Mouse (Mus musculus): ENCODE measurements around the gene Coq9.
"Not testable (repeated sequence)": the region's sequence is repeated elsewhere in the genome, so short reads cannot be mapped to it uniquely, and the experiment has no call there.

GRCm38 (mm10) chr8:94833901-94834405 lies 4.2 kb upstream of the Coq9 start:
- not testable (repeated sequence) for TF ChIP-seq CTCF (IDR thresholded peaks at IDR 0.05 in 2 of 3, conservative IDR thresholded peaks at IDR 0.05 in 1 of 3; ENCODE audit: control insufficient read depth in 1 of 3, insufficient read depth in 1 of 3, low read depth in 2 of 3, low read length in 3 of 3, poor library complexity in 1 of 3, severe bottlenecking in 1 of 3); GATA1 (IDR thresholded peaks at IDR 0.05; ENCODE audit: low read depth, low read length); POLR2A (IDR thresholded peaks at IDR 0.05; ENCODE audit: control insufficient read depth in 1 of 2, insufficient read depth in 1 of 2, low read depth in 1 of 2, low read length in 2 of 2, poor library complexity in 1 of 2); SIN3A (IDR thresholded peaks at IDR 0.05; ENCODE audit: low read length); NELFE (IDR thresholded peaks at IDR 0.05; ENCODE audit: low read depth, low read length); POLR2AphosphoS5 (IDR thresholded peaks at IDR 0.05; ENCODE audit: borderline replicate concordance, low read depth, low read length); ZKSCAN1 (IDR thresholded peaks at IDR 0.05; ENCODE audit: low read depth, low read length); MAZ (IDR thresholded peaks at IDR 0.05; ENCODE audit: low read depth, low read length); JUND (IDR thresholded peaks at IDR 0.05; ENCODE audit: low read depth, low read length); TAL1 (IDR thresholded peaks at IDR 0.05; ENCODE audit: low read length); USF2 (IDR thresholded peaks at IDR 0.05; ENCODE audit: borderline replicate concordance in 1 of 2, insufficient read depth in 1 of 2, low read depth in 1 of 2, low read length in 2 of 2)

Data from MEL (cell line).